7 mouse cellular contexts compared by ENCODE assay signal in genomic region chr13:20173987-20174654, GRCm38 (mm10).
DNase-seq lines count a peak whose midpoint lies in the region; ATAC-seq and TF ChIP-seq lines count a peak whose summit lies in the region.

No protein-coding gene starts in this region.

- H3K9me3 ChIP-seq in heart, embryonic 12.5 days (replicated peaks) = no peaks in the 10 kb centered on the region

- no peak overlapping the region for H3K4me3 ChIP-seq in testis, adult 2 months (ENCODE audit: control insufficient read depth, low read depth, low read length)
- no peak overlapping the region for H3K4me3 ChIP-seq in heart, embryonic 12.5 days
- H3K4me3 ChIP-seq in liver, adult 2 months (ENCODE audit: insufficient read depth, low read depth, low read length) = no peak overlapping the region

- no peaks in the 10 kb centered on the region for H3K36me3 ChIP-seq in testis, adult 2 months (ENCODE audit: control insufficient read depth, insufficient read depth, low read length)
- H3K36me3 ChIP-seq in heart, embryonic 12.5 days = no peaks in the 10 kb centered on the region
- H3K36me3 ChIP-seq in liver, adult 2 months (ENCODE audit: control insufficient read depth, insufficient read depth, low read length) = no peaks in the 10 kb centered on the region

- H3K27me3 ChIP-seq in testis, adult 2 months (ENCODE audit: control insufficient read depth, insufficient read depth, low read length) = no peaks in the 10 kb centered on the region
- no peaks in the 10 kb centered on the region for H3K27me3 ChIP-seq in heart, embryonic 12.5 days (replicated peaks)
- no peaks in the 10 kb centered on the region for H3K27me3 ChIP-seq in liver, adult 2 months (ENCODE audit: control insufficient read depth, insufficient read depth, low read length)

- no peak overlapping the region for H3K4me2 ChIP-seq in heart, embryonic 12.5 days

- no peak for TF ChIP-seq POLR2A in testis, adult 2 months (IDR thresholded peaks at IDR 0.05; ENCODE audit: control insufficient read depth, low read depth, low read length)
- TF ChIP-seq POLR2A in liver, adult 2 months (IDR thresholded peaks at IDR 0.05; ENCODE audit: extremely low read depth, insufficient read depth, low read length) = no peak

- 21% methylated on average over 10 of the region's 10 CpGs for WGBS in heart, embryonic 12.5 days
- 7% methylated on average over 10 of the region's 10 CpGs for WGBS in liver, adult 2 months

- DNase-seq in testis, postnatal 10 days (ENCODE audit: low spot score) = no peak
- peak; percentile 82 for DNase-seq in liver, adult 2 months (ENCODE audit: extremely low read depth, low read depth, low spot score)
- no peak for DNase-seq in layer of hippocampus, postnatal 36 days
- DNase-seq in urinary bladder, adult 2 months (ENCODE audit: low spot score) = no peak
- no peak for DNase-seq in urinary bladder, postnatal 14 days (ENCODE audit: low spot score)

- H3K27ac ChIP-seq in testis, adult 2 months (ENCODE audit: control insufficient read depth, insufficient read depth, low read depth, low read length) = peak overlapping the region; percentile 17; the same call in 1 of the 2 replicates
- peak overlapping the region; percentile 84 for H3K27ac ChIP-seq in heart, embryonic 12.5 days (ENCODE audit: poor library complexity, severe bottlenecking)
- no peak overlapping the region; the same call in 1 of the 2 replicates for H3K27ac ChIP-seq in liver, adult 2 months (replicated peaks; ENCODE audit: insufficient read depth, low read depth, low read length)

- ATAC-seq in heart, embryonic 12.5 days (ENCODE audit: insufficient number of reproducible peaks, low FRiP score) = peak; percentile 85

- TF ChIP-seq CTCF in testis, adult 2 months (IDR thresholded peaks at IDR 0.05; ENCODE audit: control insufficient read depth, insufficient read depth, insufficient replicate concordance, low read depth, low read length) = no peak
- no peak for TF ChIP-seq CTCF in liver, adult 2 months (IDR thresholded peaks at IDR 0.05; ENCODE audit: low read depth, low read length)

- no peak overlapping the region for H3K9ac ChIP-seq in heart, embryonic 12.5 days
- no peak overlapping the region for H3K9ac ChIP-seq in liver, adult 2 months (ENCODE audit: low read depth, low read length)

- H3K4me1 ChIP-seq in testis, adult 2 months (ENCODE audit: control insufficient read depth, insufficient read depth, low read length) = no peaks in the 10 kb centered on the region; the same call in 1 of the 2 replicates
- H3K4me1 ChIP-seq in heart, embryonic 12.5 days (replicated peaks) = peaks cover 21% of the 10 kb centered on the region
- peaks cover 3% of the 10 kb centered on the region for H3K4me1 ChIP-seq in liver, adult 2 months (ENCODE audit: control insufficient read depth, insufficient read depth, low read length)

- H3K79me2 ChIP-seq in liver, adult 2 months (ENCODE audit: control insufficient read depth, insufficient read depth, low read length) = no peaks in the 10 kb centered on the region
